Mouse (Mus musculus) left cerebral cortex, adult 9 months (tissue): ENCODE measurements around the gene Pappa.

Experiments
- DNase-seq, 2 experiments: peaks; one replicate each; pipeline ENCODE4 v3.0.0; 2022; ENCODE audit warnings: low spot score in 2 of 2

Pappa gene

GRCm38 (mm10) chr4:65328486-65329308, 204.7 kb downstream of the Pappa start:
- DNase-seq, result peak in 1 of 2 experiments; percentile 13

GRCm38 (mm10) chr4:65333718-65334117, 209.7 kb downstream of the Pappa start:
- no peak for DNase-seq

DNA sequence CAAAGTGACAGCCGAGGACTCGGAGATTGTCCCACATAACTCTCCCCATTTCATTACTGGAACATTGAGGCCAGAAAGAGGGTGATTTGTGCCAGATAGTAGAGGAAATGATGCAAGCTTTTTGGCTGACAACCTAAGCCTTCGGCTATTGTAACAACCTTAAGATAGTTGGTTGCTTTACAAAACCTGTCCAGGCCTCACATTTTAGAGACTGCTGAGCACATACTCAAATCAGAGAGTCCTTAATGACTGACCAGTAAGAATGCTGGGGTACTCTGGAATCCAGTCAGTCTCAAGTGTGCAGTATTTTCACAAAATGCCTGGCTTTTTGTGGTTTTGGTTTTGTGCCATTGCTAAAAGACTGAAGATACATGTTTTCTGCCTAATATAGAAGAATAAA, 217.8 kb downstream of the Pappa start:
- DNase-seq, result no peak

DNA sequence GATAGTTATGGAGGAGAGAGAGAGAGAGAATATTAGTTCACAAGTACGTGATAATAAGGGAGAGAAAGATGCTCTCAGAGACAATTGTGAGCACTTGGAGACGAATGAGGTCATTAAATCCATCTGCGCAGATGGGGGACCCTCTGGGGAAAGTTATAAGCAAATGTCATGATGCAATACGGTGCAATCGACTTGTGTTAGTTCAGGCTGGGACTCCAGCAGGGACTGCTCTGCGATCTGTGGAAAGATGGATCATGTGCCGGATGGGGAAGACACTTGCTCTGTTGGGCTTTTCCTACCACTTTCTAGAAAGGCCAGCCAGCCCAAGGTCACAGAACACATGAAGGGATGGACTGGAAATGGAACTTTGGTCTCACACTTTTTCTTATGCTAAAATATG, 226.5 kb downstream of the Pappa start:
- no peak for DNase-seq

DNA sequence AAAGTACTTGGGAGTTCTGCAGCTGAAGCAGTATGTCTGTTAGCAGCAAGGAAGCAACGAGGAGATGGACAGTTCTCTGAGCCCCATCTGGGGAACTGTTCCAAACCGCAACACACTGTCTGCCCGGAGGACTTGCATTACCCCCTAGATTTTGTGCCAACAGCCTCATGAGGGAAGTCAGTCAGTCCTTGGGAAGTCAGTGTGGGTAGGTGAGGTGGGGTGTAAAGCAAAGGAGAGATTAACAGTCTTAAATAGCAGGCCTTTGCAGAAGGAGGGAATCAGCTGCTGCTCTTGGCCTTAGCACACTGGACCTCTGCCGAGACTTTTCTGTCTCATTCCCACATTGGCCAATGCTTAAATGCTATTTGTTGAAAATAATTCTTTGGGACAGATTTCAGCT, 230.6 kb downstream of the Pappa start:
- DNase-seq, result no peak

DNA sequence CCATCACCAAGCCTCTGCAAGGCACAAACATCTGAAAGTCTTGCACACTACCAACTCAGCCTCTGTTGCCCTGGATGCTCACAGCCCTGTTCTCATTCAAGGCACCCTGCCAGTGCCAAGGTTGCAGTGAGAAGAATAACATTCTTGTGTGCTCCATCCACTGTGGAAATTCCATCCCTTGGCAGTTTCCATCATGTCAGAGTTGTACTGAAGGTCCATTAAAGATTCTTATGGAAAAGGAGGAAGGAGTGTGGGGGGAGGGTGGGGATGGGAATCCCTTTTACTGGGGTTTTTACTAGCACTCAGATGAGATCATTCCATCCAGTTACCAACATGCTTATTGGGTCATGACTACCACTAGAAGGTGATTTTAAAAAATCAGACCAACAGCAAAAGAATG, 243.2 kb downstream of the Pappa start:
- DNase-seq, result no peak

GRCm38 (mm10) chr4:65372731-65373130, 248.8 kb downstream of the Pappa start:
- DNase-seq, result no peak

DNA sequence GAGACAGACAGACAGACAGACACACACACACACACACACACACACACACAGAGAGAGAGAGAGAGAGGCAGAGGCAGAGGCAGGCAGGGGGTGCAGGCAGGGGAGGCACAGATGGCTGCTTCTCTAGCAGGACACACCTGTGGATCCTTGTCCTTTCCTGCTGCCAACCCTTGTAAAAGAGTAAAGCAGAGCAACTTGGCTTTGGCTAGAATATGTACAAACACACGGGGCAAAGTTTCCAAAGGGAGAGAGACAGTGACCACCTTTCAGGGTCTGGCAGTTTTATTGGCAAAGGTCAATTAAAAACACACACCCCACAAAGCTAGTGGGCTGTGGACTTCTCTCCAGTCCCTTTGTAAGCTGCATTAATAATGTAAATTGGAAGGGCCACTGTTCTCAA, 249.9 kb downstream of the Pappa start:
- DNase-seq, result no peak

DNA sequence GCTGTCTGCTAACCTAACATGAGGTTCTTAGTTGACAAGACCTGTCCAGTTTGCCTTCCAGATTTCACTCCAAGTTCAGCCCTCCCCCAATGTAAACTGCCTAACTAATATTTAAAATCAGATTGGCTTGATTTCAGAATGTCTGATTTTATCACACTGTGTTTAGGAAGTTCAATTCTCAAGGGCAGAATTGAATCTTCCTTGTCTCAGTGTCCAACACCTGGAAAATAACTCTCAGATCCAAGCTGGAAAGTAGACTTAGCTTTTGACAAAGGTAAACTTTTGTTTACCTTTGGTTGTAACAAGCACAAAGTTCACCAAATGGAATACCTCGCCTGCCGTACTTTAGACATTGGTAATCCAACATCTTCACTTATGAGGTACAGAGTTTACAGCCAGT, 252.6 kb downstream of the Pappa start:
- no peak for DNase-seq

- no peak for DNase-seq
These were observed 255.5 kb downstream of the Pappa start for GRCm38 (mm10) chr4:65379461-65379860.

DNA sequence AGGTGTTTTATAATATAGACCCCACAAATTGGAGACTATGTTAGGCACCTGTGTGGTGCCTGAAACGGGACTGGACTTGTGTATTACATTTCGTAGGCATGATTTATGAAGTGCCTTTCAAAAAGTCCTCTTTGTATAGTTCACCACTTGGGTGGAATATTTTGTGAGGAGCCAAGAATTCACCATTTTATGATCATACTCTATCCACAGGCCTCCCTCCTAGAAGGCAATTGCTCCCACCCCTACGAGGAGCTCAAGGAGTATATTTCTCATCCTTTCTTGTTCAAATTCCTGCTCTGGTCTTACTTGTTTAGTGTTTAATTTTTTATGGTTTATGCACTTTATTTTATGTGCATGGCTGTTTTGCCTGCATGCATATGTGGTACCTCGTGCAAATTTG, 259.1 kb downstream of the Pappa start:
- no peak for DNase-seq

DNA sequence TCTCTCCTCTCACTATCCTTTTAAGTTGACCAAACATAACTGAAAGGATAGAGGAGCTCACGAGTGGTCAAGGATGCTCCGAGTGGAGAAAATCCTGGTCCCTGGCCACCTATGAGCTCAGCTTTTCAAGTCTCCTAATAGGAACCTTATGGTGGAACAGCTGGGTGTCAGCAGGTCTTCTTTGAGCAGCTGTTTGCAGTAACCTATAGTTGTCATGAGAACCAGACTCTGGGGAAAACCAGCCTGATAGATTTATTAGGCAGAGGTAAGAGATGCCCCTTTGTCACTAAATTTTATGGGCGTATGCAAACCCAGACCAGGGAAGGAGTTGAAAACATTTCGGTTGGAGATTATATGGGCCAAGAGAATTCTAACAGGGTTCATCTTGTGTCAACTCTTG, 267.0 kb downstream of the Pappa start:
- no peak for DNase-seq

GRCm38 (mm10) chr4:65396806-65397205, 272.8 kb downstream of the Pappa start:
- DNase-seq, result peak in 1 of 2 experiments; percentile 2

DNA sequence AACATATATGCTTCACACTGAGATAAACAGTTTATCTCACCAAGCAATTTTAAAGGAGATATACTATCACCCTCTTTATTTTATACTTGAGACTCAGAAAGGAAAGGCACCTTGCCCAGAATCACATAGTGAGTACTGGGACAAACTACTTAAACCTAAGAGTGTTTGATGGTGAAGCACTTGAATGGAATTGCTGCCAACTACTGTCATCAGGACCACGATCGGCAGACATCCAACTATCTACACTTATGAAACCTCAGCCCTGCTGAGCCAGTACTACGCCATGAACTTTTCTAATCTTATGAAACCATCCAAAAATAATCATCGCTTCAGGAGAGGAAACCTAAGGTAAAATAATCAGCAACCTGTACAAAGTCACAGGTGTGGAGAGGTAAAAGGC, 275.5 kb downstream of the Pappa start:
- no peak for DNase-seq

- no peak for DNase-seq
These were observed 278.3 kb downstream of the Pappa start for GRCm38 (mm10) chr4:65402286-65402685.

DNA sequence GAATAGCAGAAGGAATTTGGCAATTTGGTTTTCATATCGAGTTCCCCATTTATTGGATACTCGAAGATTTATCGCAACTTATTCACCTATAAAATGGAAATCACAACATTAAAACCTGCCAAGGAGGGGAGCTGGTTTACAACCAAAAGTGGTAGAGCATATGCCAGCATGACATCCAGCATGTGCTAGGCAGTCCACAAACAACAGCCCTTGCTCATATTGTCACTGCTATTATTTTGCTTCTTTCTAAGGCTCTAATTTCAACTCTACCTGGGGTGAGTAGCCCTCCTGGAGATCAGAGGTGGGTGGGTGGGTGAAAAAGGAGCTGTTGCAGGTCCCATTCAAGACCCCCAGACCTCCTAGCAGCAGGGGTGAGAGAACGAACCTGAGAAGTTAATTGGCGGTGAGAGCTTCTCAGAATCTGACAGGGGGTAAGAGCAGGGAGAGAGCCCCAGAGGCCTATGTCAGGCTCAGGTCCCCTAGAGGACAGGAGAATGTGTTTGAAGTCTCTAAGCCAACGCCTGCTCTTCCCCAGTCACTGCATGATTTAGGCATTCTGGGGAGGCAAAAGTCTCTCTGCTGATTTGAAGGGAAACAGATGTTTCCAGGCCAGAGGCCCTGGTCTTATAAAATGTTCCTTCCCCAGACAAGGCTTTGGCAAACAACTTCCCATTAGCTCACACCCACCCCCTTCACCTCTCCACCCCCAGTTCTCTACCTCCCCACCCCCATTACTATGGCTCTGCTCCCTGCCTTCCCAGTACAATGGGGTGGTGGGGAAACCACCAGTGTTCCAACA, 279.1 kb downstream of the Pappa start:
- no peak for DNase-seq
